Mouse (Mus musculus): Measurements from ENCODE around the gene Zfyve26. TPM values are rescaled to one million over a fixed set of nuclear protein-coding genes. Genes with fewer than 3 reads are reported as not detected.
"Not testable (repeated sequence)": the region's sequence is repeated elsewhere in the genome, so short reads cannot be mapped to it uniquely, and the experiment has no call there.

The Zfyve26 gene
- total RNA-seq, 2 experiments from 2014 or later = 14.4 to 15.5 TPM

DNA sequence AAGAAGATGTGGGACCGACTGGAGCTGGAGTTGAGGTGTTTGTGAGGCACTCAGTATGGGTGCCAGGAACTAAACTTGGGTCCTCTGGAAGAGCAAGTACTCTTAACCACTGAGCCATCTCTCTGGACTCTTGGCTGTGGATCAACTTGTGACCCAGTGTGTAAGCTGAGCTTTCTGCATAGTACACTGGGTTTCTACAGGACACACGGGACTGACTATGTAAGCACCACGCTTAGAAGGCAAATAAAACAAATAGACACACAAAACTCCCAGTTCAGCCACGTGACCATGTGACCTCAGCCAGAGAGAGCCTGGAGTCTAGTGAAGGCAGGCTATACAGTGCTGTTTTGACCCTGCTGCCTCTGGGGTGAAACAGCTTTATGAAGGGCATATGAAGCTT lies 23.5 kb downstream of the Zfyve26 start:
- DNase-seq (ENCODE audit: low spot score) = no peak

GRCm38 (mm10) chr12:79261035-79261434 lies 35.1 kb downstream of the Zfyve26 start:
- DNase-seq (ENCODE audit: low spot score) = peak; percentile 10

GRCm38 (mm10) chr12:79260154-79260553 lies 36.0 kb downstream of the Zfyve26 start:
- DNase-seq (ENCODE audit: low spot score) = no peak

DNA sequence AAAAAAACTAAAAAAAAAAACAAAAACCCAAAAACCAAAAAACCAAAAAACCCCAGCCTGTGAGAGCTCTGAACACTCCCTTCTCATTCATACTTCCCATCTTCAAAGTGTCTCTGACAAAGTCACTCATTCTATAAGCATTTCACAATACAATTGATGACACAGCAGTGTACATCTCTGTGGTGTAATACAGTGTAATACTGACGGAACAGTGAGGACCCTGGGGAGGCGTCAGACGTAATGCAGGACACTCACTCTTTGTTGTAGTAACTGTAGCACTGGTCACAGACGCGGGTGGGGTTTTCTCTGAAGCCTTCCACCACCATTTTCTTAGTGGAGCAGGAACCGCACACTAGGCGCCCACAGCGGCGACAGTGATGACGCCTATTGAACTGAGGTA lies 41.1 kb downstream of the Zfyve26 start:
- DNase-seq (ENCODE audit: low spot score) = no peak

- DNase-seq (ENCODE audit: low spot score) = no peak
Measured at GRCm38 (mm10) chr12:79253294-79254053, 42.6 kb downstream of the Zfyve26 start.

DNA sequence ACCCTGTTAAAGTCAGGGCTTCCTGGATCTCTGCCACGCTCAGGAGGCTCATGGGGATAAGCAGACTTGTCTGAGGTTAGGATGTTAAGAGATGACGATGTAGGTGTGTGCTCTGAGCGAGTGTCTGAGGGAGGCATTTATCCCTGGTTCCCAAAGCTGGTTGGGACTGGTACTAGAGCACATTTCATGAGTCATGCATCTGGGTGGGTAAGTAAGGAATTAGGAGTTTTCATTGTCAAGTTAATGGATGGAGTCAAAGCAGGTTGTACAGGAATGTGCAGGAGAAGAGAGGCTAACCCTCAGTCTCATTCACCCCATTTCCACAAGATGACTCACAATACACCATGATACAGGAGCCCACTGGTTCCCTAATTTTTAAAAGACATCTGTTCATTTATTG lies 48.0 kb downstream of the Zfyve26 start:
- DNase-seq (ENCODE audit: low spot score) = no peak

DNA sequence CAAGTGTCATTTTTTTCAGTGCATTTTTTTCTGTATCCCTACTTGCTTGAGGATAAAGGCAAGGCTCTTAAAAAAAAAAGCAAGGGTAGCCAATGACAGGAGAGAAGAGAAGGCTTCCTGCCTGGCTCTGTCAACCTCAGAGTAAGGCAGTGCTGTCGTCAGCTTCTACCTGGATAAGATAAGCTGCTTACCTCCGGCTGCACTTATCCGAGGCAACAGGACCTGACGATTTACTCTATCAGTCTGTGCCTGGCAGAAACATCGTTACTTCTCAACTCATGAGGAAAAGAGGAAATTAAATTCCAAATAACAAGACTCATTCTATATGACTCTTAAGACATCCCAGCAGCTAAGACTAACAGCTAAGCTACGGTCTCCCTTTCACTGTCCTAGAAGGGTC lies 53.2 kb downstream of the Zfyve26 start:
- no peak for DNase-seq (ENCODE audit: low spot score)

GRCm38 (mm10) chr12:79241985-79242384 lies 54.1 kb downstream of the Zfyve26 start:
- DNase-seq (ENCODE audit: low spot score) = no peak

GRCm38 (mm10) chr12:79235485-79236080 lies 60.5 kb downstream of the Zfyve26 start:
- DNase-seq (ENCODE audit: low spot score) = no peak

GRCm38 (mm10) chr12:79217511-79217910 lies 78.6 kb downstream of the Zfyve26 start:
- no peak for DNase-seq (ENCODE audit: low spot score)

DNA sequence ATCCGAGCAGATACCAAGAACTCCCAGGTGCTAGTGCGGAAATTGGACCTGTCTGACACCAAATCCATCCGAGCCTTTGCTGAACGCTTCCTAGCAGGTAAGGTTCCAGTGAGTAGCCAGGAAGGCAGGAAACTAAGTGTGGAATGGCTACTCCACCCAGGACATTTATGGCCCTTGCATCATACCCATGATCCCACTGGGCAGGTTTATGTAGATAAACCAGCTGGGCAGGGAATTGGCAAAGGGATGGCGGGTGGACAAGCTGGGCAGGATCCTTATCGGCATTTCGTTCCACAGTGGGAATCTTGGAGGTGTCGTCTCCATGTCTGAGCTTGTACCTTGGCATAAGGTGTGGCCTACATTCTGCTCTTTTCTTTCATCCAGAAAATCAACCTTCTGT lies 84.7 kb downstream of the Zfyve26 start:
- DNase-seq (ENCODE audit: low spot score) = no peak

DNA sequence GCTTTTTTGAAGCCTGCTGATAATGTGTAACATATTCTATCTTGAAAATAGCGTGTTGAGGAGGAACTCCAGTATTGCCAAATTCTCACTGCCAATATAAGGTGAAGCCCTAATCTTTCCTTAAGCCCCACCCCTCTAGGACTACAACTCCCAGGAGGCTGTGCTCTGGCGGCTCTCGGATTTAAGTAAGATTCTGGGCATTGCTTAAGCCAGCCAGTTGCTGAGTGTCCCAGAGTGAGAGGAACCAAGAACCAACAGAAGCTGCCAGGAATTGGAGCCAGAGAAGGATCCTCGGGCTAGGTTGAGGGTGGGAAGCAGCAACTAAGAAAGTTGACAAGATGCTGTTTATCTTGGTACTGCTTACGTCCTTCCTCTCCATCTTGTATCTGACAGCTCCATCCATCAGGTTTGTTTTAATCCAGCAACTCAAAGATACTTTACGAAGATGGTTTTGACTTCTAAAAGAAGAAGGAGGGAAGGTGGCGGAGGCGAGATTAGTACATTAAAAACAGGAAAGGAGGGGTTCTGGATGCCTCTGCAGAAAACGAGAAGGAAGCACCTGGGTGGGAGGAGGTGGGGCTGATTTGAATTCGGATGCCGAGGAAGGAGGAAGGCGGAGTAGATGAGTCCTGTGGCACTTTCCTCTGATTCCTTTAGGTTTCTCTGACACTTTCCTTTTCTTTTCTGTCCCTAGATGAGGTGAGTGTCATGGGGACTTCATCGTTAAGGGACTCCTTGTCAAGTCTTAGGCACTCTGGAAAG lies 87.2 kb downstream of the Zfyve26 start, which contains the start of gene Rdh12:
Rdh12 (plus strand) TSS at position 212 of the 762 bp plus-strand sequence.
- DNase-seq (ENCODE audit: low spot score) = peak; percentile 40

- DNase-seq (ENCODE audit: low spot score) = no peak
Measured at GRCm38 (mm10) chr12:79201882-79202281, 94.2 kb downstream of the Zfyve26 start.

- DNase-seq (ENCODE audit: low spot score) = no peak
Measured at GRCm38 (mm10) chr12:79197105-79197504, 99.0 kb downstream of the Zfyve26 start.

GRCm38 (mm10) chr12:79193441-79193840 lies 102.7 kb downstream of the Zfyve26 start:
- DNase-seq (ENCODE audit: low spot score) = peak; percentile 63

- DNase-seq (ENCODE audit: low spot score) = no peak
Measured at GRCm38 (mm10) chr12:79192193-79192592, 103.9 kb downstream of the Zfyve26 start, which contains the start of gene Rdh11. Gene Rdh11, minus strand, starts transcription at chr12:79192293.

GRCm38 (mm10) chr12:79191701-79192100 lies 104.4 kb downstream of the Zfyve26 start:
- peak; percentile 74 for DNase-seq (ENCODE audit: low spot score)

- peak; percentile 14 for DNase-seq (ENCODE audit: low spot score)
Measured at GRCm38 (mm10) chr12:79190931-79191673, 105.0 kb downstream of the Zfyve26 start.

- not testable (repeated sequence) for DNase-seq (ENCODE audit: low spot score)
Measured at GRCm38 (mm10) chr12:79185160-79185559, 110.9 kb downstream of the Zfyve26 start.
